Mouse (Mus musculus): Measurements from ENCODE around the gene Tgfbr2. TPM values are rescaled to one million over a fixed set of nuclear protein-coding genes. Genes with fewer than 3 reads are reported as not detected.

Gene Tgfbr2
- polyA plus RNA-seq, 1 experiment from 2014 or later, result 31.2 TPM

- peaks cover 11% of the 10 kb centered on the region; the same call in 1 of the 2 replicates for H3K4me1 ChIP-seq (replicated peaks; ENCODE audit: insufficient read depth, low read length)
- no peak for TF ChIP-seq CTCF (IDR thresholded peaks at IDR 0.05; ENCODE audit: low read depth)
- no peaks in the 10 kb centered on the region for H3K9me3 ChIP-seq (replicated peaks; ENCODE audit: low read length)
- no peaks in the 10 kb centered on the region for H3K27me3 ChIP-seq (ENCODE audit: insufficient read depth, low read length)
- ATAC-seq (replicated peaks; ENCODE audit: low FRiP score, low read depth) (no peak), DNase-seq (ENCODE audit: low spot score) (no peak)
- H3K4me2 ChIP-seq (ENCODE audit: low read length), result no peak overlapping the region
- no peaks in the 10 kb centered on the region for H3K36me3 ChIP-seq (ENCODE audit: insufficient read depth, low read length)
- H3K9ac ChIP-seq (ENCODE audit: low read depth, low read length), result no peak overlapping the region
- H3K27ac ChIP-seq, result no peak overlapping the region
- WGBS, result 91% methylated on average over 4 of the region's 4 CpGs
- H3K4me3 ChIP-seq (replicated peaks; ENCODE audit: low read depth, low read length), result no peak overlapping the region
These were observed 45.0 kb upstream of the Tgfbr2 start for GRCm38 (mm10) chr9:116220159-116220515.

- Histone ChIP-seq H3K9ac (ENCODE audit: low read depth, low read length) (no peak overlapping the region), H3K4me3 (replicated peaks; ENCODE audit: low read depth, low read length) (no peak overlapping the region), H3K27me3 (ENCODE audit: insufficient read depth, low read length) (no peaks in the 10 kb centered on the region), H3K4me1 (replicated peaks; ENCODE audit: insufficient read depth, low read length) (peaks cover 11% of the 10 kb centered on the region; the same call in 1 of the 2 replicates), H3K9me3 (replicated peaks; ENCODE audit: low read length) (no peaks in the 10 kb centered on the region), H3K4me2 (ENCODE audit: low read length) (no peak overlapping the region), H3K27ac (peak overlapping the region; percentile 54; the same call in 1 of the 2 replicates), H3K36me3 (ENCODE audit: insufficient read depth, low read length) (no peaks in the 10 kb centered on the region)
- DNase-seq (ENCODE audit: low spot score), result no peak
- 73% methylated on average over 9 of the region's 9 CpGs for WGBS
- no peak for ATAC-seq (replicated peaks; ENCODE audit: low FRiP score, low read depth)
- TF ChIP-seq CTCF (IDR thresholded peaks at IDR 0.05; ENCODE audit: low read depth), result no peak
These were observed 44.3 kb upstream of the Tgfbr2 start for GRCm38 (mm10) chr9:116219234-116220158.

- DNase-seq (ENCODE audit: low spot score) (peak; percentile 66), ATAC-seq (replicated peaks; ENCODE audit: low FRiP score, low read depth) (peak; percentile 67)
- no peak overlapping the region for H3K4me3 ChIP-seq (replicated peaks; ENCODE audit: low read depth, low read length)
- no peaks in the 10 kb centered on the region for H3K36me3 ChIP-seq (ENCODE audit: insufficient read depth, low read length)
- H3K27me3 ChIP-seq (ENCODE audit: insufficient read depth, low read length), result no peaks in the 10 kb centered on the region
- no peak overlapping the region for H3K9ac ChIP-seq (ENCODE audit: low read depth, low read length)
- H3K9me3 ChIP-seq (replicated peaks; ENCODE audit: low read length), result no peaks in the 10 kb centered on the region
- peak overlapping the region; percentile 37; the same call in 1 of the 2 replicates for H3K27ac ChIP-seq
- TF ChIP-seq CTCF (IDR thresholded peaks at IDR 0.05; ENCODE audit: low read depth), result no peak
- WGBS, result 19% methylated on average over 4 of the region's 4 CpGs
- H3K4me2 ChIP-seq (ENCODE audit: low read length), result no peak overlapping the region
- peaks cover 11% of the 10 kb centered on the region; the same call in 1 of the 2 replicates for H3K4me1 ChIP-seq (replicated peaks; ENCODE audit: insufficient read depth, low read length)
These were observed 43.6 kb upstream of the Tgfbr2 start for GRCm38 (mm10) chr9:116218780-116219179.

- Histone ChIP-seq H3K4me2 (ENCODE audit: low read length) (no peak overlapping the region), H3K4me3 (replicated peaks; ENCODE audit: low read depth, low read length) (no peak overlapping the region), H3K27ac (no peak overlapping the region), H3K9ac (ENCODE audit: low read depth, low read length) (no peak overlapping the region), H3K9me3 (replicated peaks; ENCODE audit: low read length) (no peaks in the 10 kb centered on the region), H3K27me3 (ENCODE audit: insufficient read depth, low read length) (no peaks in the 10 kb centered on the region), H3K36me3 (ENCODE audit: insufficient read depth, low read length) (no peaks in the 10 kb centered on the region), H3K4me1 (replicated peaks; ENCODE audit: insufficient read depth, low read length) (peaks cover 10% of the 10 kb centered on the region; the same call in 1 of the 2 replicates)
- no peak for DNase-seq (ENCODE audit: low spot score)
- no peak for TF ChIP-seq CTCF (IDR thresholded peaks at IDR 0.05; ENCODE audit: low read depth)
- no peak for ATAC-seq (replicated peaks; ENCODE audit: low FRiP score, low read depth)
- WGBS, result 85% methylated on average over 7 of the region's 7 CpGs
These were observed 41.9 kb upstream of the Tgfbr2 start for GRCm38 (mm10) chr9:116217099-116217498.

GRCm38 (mm10) chr9:116216677-116217076, 41.5 kb upstream of the Tgfbr2 start:
- no peaks in the 10 kb centered on the region for H3K9me3 ChIP-seq (replicated peaks; ENCODE audit: low read length)
- H3K4me3 ChIP-seq (replicated peaks; ENCODE audit: low read depth, low read length), result no peak overlapping the region
- ATAC-seq (replicated peaks; ENCODE audit: low FRiP score, low read depth) (no peak), DNase-seq (ENCODE audit: low spot score) (no peak)
- no peaks in the 10 kb centered on the region for H3K36me3 ChIP-seq (ENCODE audit: insufficient read depth, low read length)
- no peak overlapping the region for H3K4me2 ChIP-seq (ENCODE audit: low read length)
- no peak overlapping the region for H3K9ac ChIP-seq (ENCODE audit: low read depth, low read length)
- H3K27ac ChIP-seq, result no peak overlapping the region
- H3K4me1 ChIP-seq (replicated peaks; ENCODE audit: insufficient read depth, low read length), result 0 out of 2 replicates have a peak, but pooled peaks cover 7% of the 10 kb centered on the region
- no peaks in the 10 kb centered on the region for H3K27me3 ChIP-seq (ENCODE audit: insufficient read depth, low read length)
- peak; percentile 41; the same call in 1 of the 2 replicates for TF ChIP-seq CTCF (IDR thresholded peaks at IDR 0.05; ENCODE audit: low read depth)
- WGBS, result 69% methylated on average over 10 of the region's 10 CpGs

GRCm38 (mm10) chr9:116214296-116214695, 39.1 kb upstream of the Tgfbr2 start:
- Histone ChIP-seq H3K4me3 (replicated peaks; ENCODE audit: low read depth, low read length) (no peak overlapping the region), H3K36me3 (ENCODE audit: insufficient read depth, low read length) (no peaks in the 10 kb centered on the region), H3K9ac (ENCODE audit: low read depth, low read length) (no peak overlapping the region), H3K9me3 (replicated peaks; ENCODE audit: low read length) (no peaks in the 10 kb centered on the region), H3K27me3 (ENCODE audit: insufficient read depth, low read length) (no peaks in the 10 kb centered on the region), H3K4me2 (ENCODE audit: low read length) (no peak overlapping the region), H3K27ac (no peak overlapping the region), H3K4me1 (replicated peaks; ENCODE audit: insufficient read depth, low read length) (0 out of 2 replicates have a peak, but pooled peaks cover 2% of the 10 kb centered on the region)
- no peak for TF ChIP-seq CTCF (IDR thresholded peaks at IDR 0.05; ENCODE audit: low read depth)
- 80% methylated on average over 6 of the region's 6 CpGs for WGBS
- DNase-seq (ENCODE audit: low spot score), result no peak
- no peak for ATAC-seq (replicated peaks; ENCODE audit: low FRiP score, low read depth)

Measured in kidney, postnatal 0 days (tissue).